Mouse (Mus musculus) embryonic facial prominence, embryonic 13.5 days (tissue): ENCODE measurements around the gene Ero1l. TPM values are rescaled to one million over a fixed set of nuclear protein-coding genes. Genes with fewer than 3 reads are reported as not detected.

Experiments
- ATAC-seq: fragments of 200-750 bp; cut with Nextera tagmentation; 2 replicates; pipeline ENCODE4 v1.8.0; 2017; ENCODE audit warnings: low read depth; ENCODE audit not compliant: insufficient number of reproducible peaks, insufficient read depth, low FRiP score, low TSS enrichment
- H3K27ac ChIP-seq: fragments of 300-500 bp; sonication (generic); 2 replicates; pipeline ENCODE4 v1.5.1; 2015; ENCODE audit warnings: moderate library complexity, mild to moderate bottlenecking, inconsistent platforms
- H3K27me3 ChIP-seq: fragments of 300-500 bp; sonication (generic); 2 replicates; pipeline ENCODE4 v1.6.1; 2015; ENCODE audit warnings: mild to moderate bottlenecking, inconsistent platforms
- H3K36me3 ChIP-seq: fragments of 300-500 bp; sonication (generic); 2 replicates; pipeline ENCODE4 v1.6.1; 2015; ENCODE audit warnings: mild to moderate bottlenecking, inconsistent platforms
- H3K4me1 ChIP-seq: fragments of 300-500 bp; sonication (generic); 2 replicates; pipeline ENCODE4 v1.6.1; 2015; ENCODE audit warnings: inconsistent platforms
- H3K4me2 ChIP-seq: fragments of 300-500 bp; sonication (generic); 2 replicates; pipeline ENCODE4 v1.6.1; 2015; ENCODE audit warnings: moderate library complexity, mild to moderate bottlenecking, inconsistent platforms
- H3K4me3 ChIP-seq: fragments of 300-500 bp; sonication (generic); 2 replicates; pipeline ENCODE4 v1.5.1; 2015; ENCODE audit warnings: mild to moderate bottlenecking, inconsistent platforms
- H3K9ac ChIP-seq: fragments of 300-500 bp; sonication (generic); 2 replicates; pipeline ENCODE4 v1.6.1; 2015; ENCODE audit warnings: mild to moderate bottlenecking, inconsistent platforms
- H3K9me3 ChIP-seq: fragments of 300-500 bp; sonication (generic); 2 replicates; pipeline ENCODE4 v1.6.1; 2016; ENCODE audit warnings: inconsistent platforms
- WGBS: fragments of 180-500 bp; shearing (Covaris S2); methylation state at CpG from one replicate; pipeline ENCODE4 v1.1.7; 2015; ENCODE audit warnings: mixed read lengths; 5-methylcytosine and 5-hydroxymethylcytosine counted together
- polyA plus RNA-seq: library from polyadenylated mRNA; unstranded; fragments of >200 nt; fragmentation: Nextera tagmentation; extraction: Ambion mirVana; gene quantifications from 2 replicates; pipeline ENCODE4 v1.2.1, GENCODE M21; 2015

Ero1l gene
- polyA plus RNA-seq, result 28.9 and 30.9 TPM in 2 replicates

- Histone ChIP-seq H3K36me3 (no peaks in the 10 kb centered on the region), H3K4me1 (peaks cover 11% of the 10 kb centered on the region), H3K4me3 (peak within 1 kb of the TSS; percentile 92), H3K27ac (peak within 1 kb of the TSS; percentile 84), H3K9me3 (no peaks in the 10 kb centered on the region), H3K4me2 (peak within 1 kb of the TSS; percentile 72), H3K27me3 (no peaks in the 10 kb centered on the region), H3K9ac (peak within 1 kb of the TSS; percentile 92)
- WGBS, result 2% methylated on average over 58 of the region's 74 CpGs
- ATAC-seq, result peak; percentile 92
These were observed at the start of gene Ero1l for GRCm38 (mm10) chr14:45318426-45319236. Ero1l (minus strand) TSS chr14:45318771.

GRCm38 (mm10) chr14:45365196-45365587 lies 46.6 kb upstream of the Ero1l start:
- no peaks in the 10 kb centered on the region for H3K4me1 ChIP-seq
- H3K27me3 ChIP-seq, result no peaks in the 10 kb centered on the region
- ATAC-seq, result no peak
- H3K4me2 ChIP-seq, result no peak overlapping the region
- no peaks in the 10 kb centered on the region for H3K9me3 ChIP-seq
- H3K27ac ChIP-seq, result no peak overlapping the region
- no peak overlapping the region for H3K9ac ChIP-seq
- peaks cover 24% of the 10 kb centered on the region for H3K36me3 ChIP-seq
- WGBS, result 92% methylated on average over 6 of the region's 6 CpGs
- no peak overlapping the region for H3K4me3 ChIP-seq

GRCm38 (mm10) chr14:45364211-45365195 lies 45.9 kb upstream of the Ero1l start:
- Histone ChIP-seq H3K4me2 (no peak overlapping the region), H3K36me3 (peaks cover 19% of the 10 kb centered on the region), H3K27ac (no peak overlapping the region), H3K4me3 (no peak overlapping the region), H3K9me3 (no peaks in the 10 kb centered on the region), H3K27me3 (no peaks in the 10 kb centered on the region), H3K9ac (no peak overlapping the region), H3K4me1 (no peaks in the 10 kb centered on the region)
- WGBS, result 81% methylated on average over 16 of the region's 16 CpGs
- ATAC-seq, result no peak

GRCm38 (mm10) chr14:45350931-45351859 lies 32.6 kb upstream of the Ero1l start, which contains the start of gene Styx:
Styx (plus strand) TSS chr14:45351093.
- WGBS, result under 1% methylated on average over 80 of the region's 93 CpGs
- Histone ChIP-seq H3K4me2 (peak within 1 kb of the TSS; percentile 65), H3K4me3 (peak within 1 kb of the TSS; percentile 78), H3K9ac (peak within 1 kb of the TSS; percentile 82), H3K36me3 (peaks cover 20% of the 10 kb centered on the region), H3K27ac (peak within 1 kb of the TSS; percentile 81), H3K9me3 (no peaks in the 10 kb centered on the region), H3K4me1 (peaks cover 17% of the 10 kb centered on the region), H3K27me3 (no peaks in the 10 kb centered on the region)
- peak; percentile 99 for ATAC-seq

- Histone ChIP-seq H3K4me2 (peak within 1 kb of the TSS; percentile 68), H3K36me3 (peaks cover 28% of the 10 kb centered on the region), H3K9me3 (no peaks in the 10 kb centered on the region), H3K27ac (peak within 1 kb of the TSS; percentile 83), H3K27me3 (no peaks in the 10 kb centered on the region), H3K9ac (peak within 1 kb of the TSS; percentile 96), H3K4me3 (peak within 1 kb of the TSS; percentile 93), H3K4me1 (peaks cover 5% of the 10 kb centered on the region; the same call in 1 of the 2 replicates)
- peak; percentile 95 for ATAC-seq
- WGBS, result under 1% methylated on average over 43 of the region's 44 CpGs
These were observed 11.1 kb upstream of the Ero1l start, which contains the start of gene Psmc6 for GRCm38 (mm10) chr14:45329589-45330181. Psmc6 (plus strand) TSS chr14:45329788.

GRCm38 (mm10) chr14:45329018-45329588 lies 10.5 kb upstream of the Ero1l start:
- ATAC-seq, result 0 out of 2 replicates have a peak, but pooled peaks have one; percentile 15
- H3K4me1 ChIP-seq, result peaks cover 5% of the 10 kb centered on the region; the same call in 1 of the 2 replicates
- peak overlapping the region; percentile 93 for H3K4me3 ChIP-seq
- peak overlapping the region; percentile 68 for H3K4me2 ChIP-seq
- peak overlapping the region; percentile 83 for H3K27ac ChIP-seq
- H3K9ac ChIP-seq, result peak overlapping the region; percentile 55; the same call in 1 of the 2 replicates
- WGBS, result 12% methylated on average over 8 of the region's 8 CpGs
- H3K9me3 ChIP-seq, result no peaks in the 10 kb centered on the region
- H3K36me3 ChIP-seq, result peaks cover 26% of the 10 kb centered on the region
- H3K27me3 ChIP-seq, result no peaks in the 10 kb centered on the region

GRCm38 (mm10) chr14:45328072-45328713 lies 9.6 kb upstream of the Ero1l start:
- WGBS, result 86% methylated on average over 4 of the region's 4 CpGs
- Histone ChIP-seq H3K27ac (no peak overlapping the region), H3K4me2 (no peak overlapping the region), H3K9ac (no peak overlapping the region), H3K27me3 (no peaks in the 10 kb centered on the region), H3K36me3 (peaks cover 19% of the 10 kb centered on the region), H3K9me3 (no peaks in the 10 kb centered on the region), H3K4me3 (no peak overlapping the region), H3K4me1 (peaks cover 5% of the 10 kb centered on the region; the same call in 1 of the 2 replicates)
- ATAC-seq, result no peak

GRCm38 (mm10) chr14:45325471-45325870 lies 6.9 kb upstream of the Ero1l start:
- no peak overlapping the region for H3K4me3 ChIP-seq
- no peaks in the 10 kb centered on the region for H3K4me1 ChIP-seq
- no peak for ATAC-seq
- no peak overlapping the region for H3K9ac ChIP-seq
- H3K27ac ChIP-seq, result no peak overlapping the region
- H3K36me3 ChIP-seq, result no peaks in the 10 kb centered on the region
- H3K4me2 ChIP-seq, result no peak overlapping the region
- H3K27me3 ChIP-seq, result no peaks in the 10 kb centered on the region
- H3K9me3 ChIP-seq, result no peaks in the 10 kb centered on the region

- Histone ChIP-seq H3K27ac (no peak overlapping the region), H3K9me3 (no peaks in the 10 kb centered on the region), H3K4me3 (no peak overlapping the region), H3K4me1 (no peaks in the 10 kb centered on the region), H3K9ac (no peak overlapping the region), H3K4me2 (no peak overlapping the region), H3K36me3 (no peaks in the 10 kb centered on the region), H3K27me3 (no peaks in the 10 kb centered on the region)
- ATAC-seq, result no peak
- WGBS, result 75% methylated on average over 3 of the region's 3 CpGs
These were observed 4.7 kb upstream of the Ero1l start for GRCm38 (mm10) chr14:45323320-45323719.

- Histone ChIP-seq H3K27ac (no peak overlapping the region), H3K9ac (no peak overlapping the region), H3K4me1 (peaks cover 1% of the 10 kb centered on the region), H3K9me3 (no peaks in the 10 kb centered on the region), H3K4me2 (no peak overlapping the region), H3K27me3 (no peaks in the 10 kb centered on the region), H3K36me3 (no peaks in the 10 kb centered on the region), H3K4me3 (no peak overlapping the region)
- WGBS, result 86% methylated on average over 2 of the region's 2 CpGs
- no peak for ATAC-seq
These were observed 3.9 kb upstream of the Ero1l start for GRCm38 (mm10) chr14:45322450-45322849.
